Mouse (Mus musculus) CH12.LX (cell line): ENCODE measurements around the gene Lrrtm4. TPM values are rescaled to one million over a fixed set of nuclear protein-coding genes. Genes with fewer than 3 reads are reported as not detected.

Experiments used
- DNase-seq: peaks from one replicate; pipeline ENCODE4 v3.0.0-alpha.2; 2013; ENCODE audit errors: extremely low read depth
- H3K27ac ChIP-seq: 2 replicates; pipeline ENCODE4 v1.5.1; 2012; ENCODE audit warnings: low read depth, mild to moderate bottlenecking, control low read depth, moderate library complexity; ENCODE audit not compliant: insufficient read depth
- H3K27me3 ChIP-seq: replicated peaks from 2 replicates; pipeline ENCODE3; 2012; ENCODE audit warnings: inconsistent platforms
- H3K36me3 ChIP-seq, 2 experiments: replicated peaks in 1 of 2; 2 replicates each; pipeline versions ENCODE3 to v1.6.1; 2012; ENCODE audit warnings: inconsistent platforms in 1 of 2, low read length in 1 of 2, mild to moderate bottlenecking in 1 of 2, mixed read lengths in 1 of 2, moderate library complexity in 1 of 2; ENCODE audit not compliant: control insufficient read depth in 1 of 2, insufficient read depth in 1 of 2
- H3K4me1 ChIP-seq, 2 experiments: 2 replicates each; pipeline ENCODE4 v1.6.1; 2012; ENCODE audit warnings: inconsistent platforms in 1 of 2, moderate library complexity in 1 of 2; ENCODE audit not compliant: insufficient read depth in 2 of 2, control insufficient read depth in 1 of 2
- H3K4me2 ChIP-seq: 2 replicates; pipeline ENCODE4 v1.6.1; 2012; ENCODE audit warnings: low read depth, mild to moderate bottlenecking, control low read depth; ENCODE audit not compliant: poor library complexity, insufficient read depth, severe bottlenecking
- H3K4me3 ChIP-seq, 3 experiments: fragments of 150-350 bp in 1 of 3; sonication (generic) in 1 of 3; replicated peaks in 1 of 3; 2 replicates each; pipeline versions ENCODE3 to v1.5.1; 2011 to 2012; ENCODE audit warnings: low read depth in 2 of 3, low read length in 2 of 3, mild to moderate bottlenecking in 2 of 3, moderate library complexity in 2 of 3, control low read depth in 1 of 3, improper control_type of control experiment in 1 of 3, inconsistent platforms in 1 of 3, mixed read lengths in 1 of 3; ENCODE audit not compliant: poor library complexity in 1 of 3
- H3K79me2 ChIP-seq: replicated peaks from 2 replicates; pipeline ENCODE4 v1.6.1; 2012; ENCODE audit warnings: mild to moderate bottlenecking, moderate library complexity; ENCODE audit not compliant: control insufficient read depth, poor library complexity, insufficient read depth, severe bottlenecking; ENCODE audit errors: extremely low read depth
- H3K9ac ChIP-seq: 2 replicates; pipeline ENCODE4 v1.6.1; 2012; ENCODE audit warnings: low read depth, mild to moderate bottlenecking, control low read depth, moderate library complexity; ENCODE audit not compliant: insufficient read depth
- H3K9me3 ChIP-seq: replicated peaks from 2 replicates; pipeline ENCODE3; 2012; ENCODE audit warnings: low read length, inconsistent platforms, mixed read lengths
- CHD1 ChIP-seq: IDR thresholded peaks from 2 replicates; pipeline ENCODE4 v1.6.1; 2012; ENCODE audit warnings: low read depth, low read length, improper control_type of control experiment, inconsistent platforms
- E2F4 ChIP-seq: IDR thresholded peaks from 2 replicates; pipeline ENCODE4 v1.6.1; 2011; ENCODE audit warnings: low read depth, low read length, improper control_type of control experiment; ENCODE audit not compliant: insufficient replicate concordance
- ELF1 ChIP-seq: IDR thresholded peaks from 2 replicates; pipeline ENCODE4 v1.6.1; 2014; ENCODE audit warnings: low read depth, mild to moderate bottlenecking, inconsistent platforms, low read length, improper control_type of control experiment
- EP300 ChIP-seq: IDR thresholded peaks from 2 replicates; pipeline ENCODE4 v1.6.1; 2011; ENCODE audit warnings: low read length, improper control_type of control experiment
- HCFC1 ChIP-seq: IDR thresholded peaks from 2 replicates; pipeline ENCODE4 v1.6.1; 2012; ENCODE audit warnings: low read depth, mild to moderate bottlenecking, inconsistent platforms, low read length, improper control_type of control experiment
- MAX ChIP-seq: IDR thresholded peaks from 2 replicates; pipeline ENCODE4 v1.6.1; 2011; ENCODE audit warnings: low read length, improper control_type of control experiment
- MXI1 ChIP-seq: IDR thresholded peaks from 2 replicates; pipeline ENCODE4 v1.6.1; 2011; ENCODE audit warnings: mild to moderate bottlenecking, low read depth, low read length, improper control_type of control experiment
- NELFE ChIP-seq: IDR thresholded peaks from 2 replicates; pipeline ENCODE4 v1.6.1; 2011; ENCODE audit warnings: low read depth, low read length, improper control_type of control experiment
- PAX5 ChIP-seq: IDR thresholded peaks from 2 replicates; pipeline ENCODE4 v1.6.1; 2012; ENCODE audit warnings: low read length, inconsistent platforms, mixed read lengths
- POLR2A ChIP-seq: IDR thresholded peaks from 2 replicates; pipeline ENCODE4 v1.6.1; 2011; ENCODE audit warnings: low read depth, mild to moderate bottlenecking, improper control_type of control experiment, low read length
- RAD21 ChIP-seq: IDR thresholded peaks from 2 replicates; pipeline ENCODE4 v1.6.1; 2011; ENCODE audit warnings: low read depth, mild to moderate bottlenecking, low read length, improper control_type of control experiment, moderate library complexity
- SIN3A ChIP-seq: IDR thresholded peaks from 2 replicates; pipeline ENCODE4 v1.6.1; 2012; ENCODE audit warnings: low read length, improper control_type of control experiment, inconsistent platforms
- UBTF ChIP-seq: IDR thresholded peaks from 2 replicates; pipeline ENCODE4 v1.6.1; 2012; ENCODE audit warnings: low read depth, mild to moderate bottlenecking, inconsistent platforms, low read length, improper control_type of control experiment, moderate library complexity
- USF2 ChIP-seq: conservative IDR thresholded peaks from 2 replicates; pipeline ENCODE4 v1.6.1; 2011; ENCODE audit warnings: low read depth, low read length, improper control_type of control experiment
- ZC3H11A ChIP-seq: IDR thresholded peaks from 2 replicates; pipeline ENCODE4 v1.6.1; 2012; ENCODE audit warnings: low read depth, mild to moderate bottlenecking, inconsistent platforms, low read length, improper control_type of control experiment
- dilution Hi-C: fragments of 300-500 bp; cut with MboI; formaldehyde crosslinking; loops from 2 replicates; pipeline ENCODE4 v1.14.3; 2020; ENCODE audit warnings: low sequenced_read_pairs; ENCODE audit not compliant: extremely low pct_unique_long_range_greater_than_20kb, extremely low pct_ligation_motif_present
- in situ Hi-C: fragments of 300-500 bp; cut with MboI; formaldehyde crosslinking; loops from 3 replicates; pipeline ENCODE4 v1.14.3; 2019; ENCODE audit warnings: low sequenced_read_pairs, low pct_ligation_motif_present, low pct_unique_long_range_greater_than_20kb, mixed read lengths
- polyA plus RNA-seq: library from polyadenylated mRNA; unstranded; fragments of >175 nt; gene quantifications from 2 replicates; pipeline ENCODE4 v1.2.1, GENCODE M21; 2012; ENCODE audit warnings: low read depth; ENCODE audit not compliant: insufficient read length
- total RNA-seq, 2 experiments: library from RNA; depleted of rRNA; stranded (reverse); fragments of 300-350 nt in 1 of 2; fragments of >200 nt in 1 of 2; gene quantifications; 2 replicates each; pipeline ENCODE4 v1.2.3; 2012 to 2014

Lrrtm4 gene
- total RNA-seq (2012; rRNA removed): not detected in 2 replicates
- not detected in 2 replicates for total RNA-seq (2014; rRNA removed)
- not detected in 2 replicates for polyA plus RNA-seq

- dilution Hi-C loops (no loop called here), in situ Hi-C loops (no loop called here)
- no peak for DNase-seq
Measured at GRCm38 (mm10) chr6:80018765-80019164, at the start of gene Lrrtm4. TSS of gene Lrrtm4 (plus strand) at chr6:80018877.

DNA sequence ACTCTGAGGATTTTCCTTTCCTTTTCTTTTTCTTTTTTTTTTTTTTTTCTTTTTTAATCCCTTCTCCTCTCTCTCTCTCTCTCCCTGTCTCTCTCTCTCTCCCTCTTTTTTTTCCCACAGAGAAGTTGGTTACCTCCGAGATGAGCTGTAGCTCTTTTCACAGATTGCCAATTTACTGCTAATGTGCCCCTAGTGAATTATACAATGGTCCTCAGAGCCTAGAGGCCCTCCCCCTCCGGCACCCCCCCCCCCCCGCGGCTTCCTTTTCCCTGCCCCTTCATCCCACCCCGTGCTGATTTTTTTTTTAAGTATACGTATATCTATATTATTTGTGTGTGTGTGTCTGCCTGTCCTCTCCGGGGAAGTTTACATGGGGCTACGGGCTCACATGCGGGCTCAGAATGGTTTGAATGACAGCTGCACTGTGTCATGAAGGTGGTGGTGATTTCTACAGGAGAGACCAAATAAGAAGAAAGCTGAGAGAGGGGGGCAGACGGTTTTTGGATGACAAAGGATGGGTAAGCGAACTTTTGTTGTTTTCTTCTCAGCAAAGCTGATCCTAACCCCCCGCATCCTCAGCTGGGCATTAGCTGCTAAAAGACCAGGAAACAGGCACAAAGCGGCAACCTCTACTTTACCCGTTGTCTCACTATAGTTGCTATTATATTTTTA, 648 bp downstream of the Lrrtm4 start:
- no peaks in the 10 kb centered on the region for H3K27me3 ChIP-seq
- no peaks in the 10 kb centered on the region for H3K79me2 ChIP-seq
- dilution Hi-C loops (no loop called here), in situ Hi-C loops (no loop called here)
- peaks cover 38% of the 10 kb centered on the region for H3K9me3 ChIP-seq
- H3K4me3 ChIP-seq: no peak overlapping the region
- H3K4me2 ChIP-seq: no peak overlapping the region
- no peak for DNase-seq
- TF ChIP-seq MXI1 (no peak), USF2 (no peak), UBTF (no peak), ELF1 (no peak), RAD21 (no peak), NELFE (no peak), POLR2A (no peak)
- no peaks in the 10 kb centered on the region for H3K36me3 ChIP-seq
- H3K9ac ChIP-seq: no peak overlapping the region
- no peak overlapping the region for H3K27ac ChIP-seq
- H3K4me1 ChIP-seq: no peaks in the 10 kb centered on the region

More at GRCm38 (mm10) chr6:80018765-80019164, at the start of gene Lrrtm4:
- Histone ChIP-seq H3K27me3 (no peaks in the 10 kb centered on the region), H3K4me3 (no peak within 1 kb of the TSS), H3K36me3 (no peaks in the 10 kb centered on the region), H3K9ac (no peak within 1 kb of the TSS), H3K4me2 (no peak within 1 kb of the TSS), H3K4me1 (no peaks in the 10 kb centered on the region), H3K79me2 (no peaks in the 10 kb centered on the region), H3K9me3 (peaks cover 38% of the 10 kb centered on the region), H3K27ac (no peak within 1 kb of the TSS)
- no peak for TF ChIP-seq HCFC1
- TF ChIP-seq CHD1: no peak
- no peak for TF ChIP-seq POLR2A
- TF ChIP-seq EP300: no peak
- TF ChIP-seq SIN3A: no peak
- TF ChIP-seq E2F4: no peak
- no peak for TF ChIP-seq PAX5
- no peak for TF ChIP-seq ZC3H11A

DNA sequence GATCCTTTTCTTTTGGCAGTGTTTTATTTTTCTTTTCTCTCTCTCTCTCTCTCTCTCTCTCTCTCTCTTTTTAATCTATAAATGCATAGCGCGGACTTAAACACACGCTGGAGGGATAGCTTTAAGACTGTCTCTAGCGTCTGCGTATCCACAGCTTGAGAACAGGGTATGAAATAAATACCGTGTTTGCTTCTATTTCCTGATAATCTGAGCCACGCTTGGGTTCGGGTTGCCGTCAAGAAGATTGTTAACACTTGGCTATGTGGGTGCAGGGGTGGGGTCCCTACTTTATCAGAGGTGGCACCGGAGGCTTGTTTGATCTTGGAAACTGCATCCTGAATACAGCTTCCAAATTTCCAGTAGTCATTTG, 1.2 kb downstream of the Lrrtm4 start:
- no peak overlapping the region for H3K27ac ChIP-seq
- peaks cover 38% of the 10 kb centered on the region for H3K9me3 ChIP-seq
- H3K9ac ChIP-seq: no peak overlapping the region
- no peaks in the 10 kb centered on the region for H3K79me2 ChIP-seq
- H3K4me1 ChIP-seq: no peaks in the 10 kb centered on the region
- no peak for TF ChIP-seq MAX
- DNase-seq: no peak
- in situ Hi-C loops: no loop called here
- no peak overlapping the region for H3K4me2 ChIP-seq
- H3K4me3 ChIP-seq: no peak overlapping the region
- no peaks in the 10 kb centered on the region for H3K27me3 ChIP-seq
- dilution Hi-C loops: no loop called here
- H3K36me3 ChIP-seq: no peaks in the 10 kb centered on the region
